Mouse (Mus musculus): Measurements from ENCODE around the gene Ddost. TPM values are rescaled to one million over a fixed set of nuclear protein-coding genes. Genes with fewer than 3 reads are reported as not detected.

Ddost gene
- total and polyA plus RNA-seq, 3 experiments = 63.3 to 159 (median 93.2) TPM

DNA sequence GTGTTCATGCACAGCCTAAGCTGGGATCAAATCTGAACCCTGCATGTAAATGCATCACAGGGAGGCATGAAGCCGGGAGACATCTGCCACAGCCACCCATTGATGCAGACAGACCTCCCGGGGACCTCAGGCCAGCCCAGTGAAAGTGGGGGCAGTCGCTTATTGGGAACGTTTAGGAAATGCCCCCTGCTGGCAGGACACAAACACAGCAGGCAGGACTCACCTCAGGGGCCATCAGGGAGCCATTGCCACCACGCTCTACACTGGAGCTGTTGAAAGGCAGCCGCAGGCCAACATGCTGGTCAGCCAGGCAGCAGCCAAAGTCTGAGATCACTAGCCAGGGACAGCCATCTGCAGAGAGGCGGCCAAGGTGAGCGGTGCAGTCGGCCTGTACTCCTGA lies 11.3 kb downstream of the Ddost start:
- Histone ChIP-seq H3K4me3 (ENCODE audit: low read depth, low read length) (no peak overlapping the region), H3K27me3 (ENCODE audit: insufficient read depth, low read length) (no peaks in the 10 kb centered on the region; the same call in 1 of the 2 replicates), H3K4me1 (ENCODE audit: insufficient read depth, low read depth, low read length) (peaks cover 14% of the 10 kb centered on the region), H3K36me3 (replicated peaks) (peaks cover 84% of the 10 kb centered on the region), H3K9me3 (replicated peaks) (no peaks in the 10 kb centered on the region)
- TF ChIP-seq TAL1 (conservative IDR thresholded peaks at IDR 0.05; ENCODE audit: low read depth, low read length) (no peak), GATA2 (IDR thresholded peaks at IDR 0.05; ENCODE audit: borderline replicate concordance, low read depth, low read length) (no peak), POLR2AphosphoS5 (IDR thresholded peaks at IDR 0.05; ENCODE audit: insufficient replicate concordance, low read depth, low read length) (no peak), GATA1 (IDR thresholded peaks at IDR 0.05; ENCODE audit: borderline replicate concordance, low read length) (no peak), CTCF (IDR thresholded peaks at IDR 0.05; ENCODE audit: low read depth, low read length) (peak; percentile 45)
- DNase-seq (ENCODE audit: low spot score) = no peak
- no peak for ATAC-seq (ENCODE audit: extremely low read depth, insufficient number of reproducible peaks, low FRiP score, poor library complexity, severe bottlenecking)

GRCm38 (mm10) chr4:138316369-138316768 lies 11.8 kb downstream of the Ddost start:
- Histone ChIP-seq H3K4me1 (ENCODE audit: insufficient read depth, low read depth, low read length) (peaks cover 16% of the 10 kb centered on the region), H3K27me3 (ENCODE audit: insufficient read depth, low read length) (peaks cover under 1% of the 10 kb centered on the region; the same call in 1 of the 2 replicates), H3K4me3 (ENCODE audit: low read depth, low read length) (no peak overlapping the region), H3K36me3 (replicated peaks) (peaks cover 78% of the 10 kb centered on the region), H3K9me3 (replicated peaks) (no peaks in the 10 kb centered on the region)
- no peak for TF ChIP-seq GATA1 (IDR thresholded peaks at IDR 0.05; ENCODE audit: borderline replicate concordance, low read length)
- no peak for TF ChIP-seq TAL1 (conservative IDR thresholded peaks at IDR 0.05; ENCODE audit: low read depth, low read length)
- no peak for TF ChIP-seq POLR2AphosphoS5 (IDR thresholded peaks at IDR 0.05; ENCODE audit: insufficient replicate concordance, low read depth, low read length)
- no peak for TF ChIP-seq GATA2 (IDR thresholded peaks at IDR 0.05; ENCODE audit: borderline replicate concordance, low read depth, low read length)
- TF ChIP-seq CTCF (IDR thresholded peaks at IDR 0.05; ENCODE audit: low read depth, low read length) = no peak
- DNase-seq (ENCODE audit: low spot score) = no peak
- no peak for ATAC-seq (ENCODE audit: extremely low read depth, insufficient number of reproducible peaks, low FRiP score, poor library complexity, severe bottlenecking)

DNA sequence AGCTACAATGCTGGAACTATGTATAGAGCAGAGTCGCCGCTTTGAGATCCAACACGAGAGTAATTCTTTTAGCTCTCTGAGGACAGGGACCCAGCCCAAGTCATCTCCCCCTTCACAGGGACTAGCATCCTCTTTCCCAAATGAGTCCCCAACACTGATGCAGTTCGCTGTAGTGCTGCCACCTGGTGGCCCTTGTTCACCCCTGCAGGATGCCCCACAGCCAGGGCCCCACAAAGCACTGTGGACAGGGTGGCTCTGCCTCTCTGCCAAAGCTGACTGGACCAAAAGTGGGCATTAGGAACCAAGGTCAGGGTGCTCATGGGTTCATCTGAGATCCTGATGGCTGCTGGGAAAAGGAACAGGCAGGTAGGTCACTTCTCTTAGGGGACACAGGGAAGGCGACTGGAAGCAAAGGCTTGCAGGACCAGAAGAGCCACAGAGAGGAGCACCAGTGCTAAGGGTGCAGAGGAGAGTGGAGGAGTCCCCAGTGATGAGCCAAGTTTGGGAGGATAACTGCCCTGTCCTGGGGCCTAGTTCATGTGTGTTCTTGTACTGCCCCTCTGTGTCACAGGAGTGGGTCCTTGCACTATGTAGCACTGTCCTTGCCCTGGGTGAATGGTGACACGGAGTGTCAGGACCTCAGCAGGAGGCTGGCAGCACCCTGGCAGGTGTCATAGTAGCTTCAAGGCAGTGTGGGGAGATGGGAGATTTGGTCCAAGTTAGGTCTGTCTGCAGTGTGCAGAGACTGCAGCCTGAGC lies 14.2 kb downstream of the Ddost start:
- ATAC-seq (ENCODE audit: extremely low read depth, insufficient number of reproducible peaks, low FRiP score, poor library complexity, severe bottlenecking) (peak; percentile 57; the same call in 1 of the 2 replicates), DNase-seq (ENCODE audit: low spot score) (peak; percentile 53)
- no peaks in the 10 kb centered on the region for H3K9me3 ChIP-seq (replicated peaks)
- peaks cover 16% of the 10 kb centered on the region for H3K4me1 ChIP-seq (ENCODE audit: insufficient read depth, low read depth, low read length)
- H3K27me3 ChIP-seq (ENCODE audit: insufficient read depth, low read length) = peaks cover 4% of the 10 kb centered on the region; the same call in 1 of the 2 replicates
- no peak overlapping the region for H3K4me3 ChIP-seq (ENCODE audit: low read depth, low read length)
- TF ChIP-seq GATA2 (IDR thresholded peaks at IDR 0.05; ENCODE audit: borderline replicate concordance, low read depth, low read length) = no peak
- no peak for TF ChIP-seq GATA1 (IDR thresholded peaks at IDR 0.05; ENCODE audit: borderline replicate concordance, low read length)
- peak; percentile 73 for TF ChIP-seq CTCF (IDR thresholded peaks at IDR 0.05; ENCODE audit: low read depth, low read length)
- no peak for TF ChIP-seq TAL1 (conservative IDR thresholded peaks at IDR 0.05; ENCODE audit: low read depth, low read length)
- TF ChIP-seq POLR2AphosphoS5 (IDR thresholded peaks at IDR 0.05; ENCODE audit: insufficient replicate concordance, low read depth, low read length) = no peak
- H3K36me3 ChIP-seq (replicated peaks) = peaks cover 55% of the 10 kb centered on the region

- ATAC-seq (ENCODE audit: extremely low read depth, insufficient number of reproducible peaks, low FRiP score, poor library complexity, severe bottlenecking) (peak; percentile 38), DNase-seq (ENCODE audit: low spot score) (peak; percentile 65)
- H3K4me3 ChIP-seq (ENCODE audit: low read depth, low read length) = no peak overlapping the region
- H3K9me3 ChIP-seq (replicated peaks) = no peaks in the 10 kb centered on the region
- TF ChIP-seq CTCF (IDR thresholded peaks at IDR 0.05; ENCODE audit: low read depth, low read length) (peak; percentile 99), POLR2AphosphoS5 (IDR thresholded peaks at IDR 0.05; ENCODE audit: insufficient replicate concordance, low read depth, low read length) (no peak), TAL1 (conservative IDR thresholded peaks at IDR 0.05; ENCODE audit: low read depth, low read length) (no peak)
- H3K4me1 ChIP-seq (ENCODE audit: insufficient read depth, low read depth, low read length) = peaks cover 16% of the 10 kb centered on the region
- peaks cover 4% of the 10 kb centered on the region for H3K27me3 ChIP-seq (ENCODE audit: insufficient read depth, low read length)
- H3K36me3 ChIP-seq (replicated peaks) = peaks cover 47% of the 10 kb centered on the region
These were observed 15.0 kb downstream of the Ddost start for GRCm38 (mm10) chr4:138319508-138319907.

- ATAC-seq (ENCODE audit: extremely low read depth, insufficient number of reproducible peaks, low FRiP score, poor library complexity, severe bottlenecking) = no peak
- no peak for DNase-seq (ENCODE audit: low spot score)
- no peak overlapping the region for H3K4me3 ChIP-seq (ENCODE audit: low read depth, low read length)
- H3K9me3 ChIP-seq (replicated peaks) = no peaks in the 10 kb centered on the region
- no peak for TF ChIP-seq GATA2 (IDR thresholded peaks at IDR 0.05; ENCODE audit: borderline replicate concordance, low read depth, low read length)
- no peak for TF ChIP-seq POLR2AphosphoS5 (IDR thresholded peaks at IDR 0.05; ENCODE audit: insufficient replicate concordance, low read depth, low read length)
- TF ChIP-seq CTCF (IDR thresholded peaks at IDR 0.05; ENCODE audit: low read depth, low read length) = no peak
- no peak for TF ChIP-seq TAL1 (conservative IDR thresholded peaks at IDR 0.05; ENCODE audit: low read depth, low read length)
- no peak for TF ChIP-seq GATA1 (IDR thresholded peaks at IDR 0.05; ENCODE audit: borderline replicate concordance, low read length)
- peaks cover 4% of the 10 kb centered on the region for H3K27me3 ChIP-seq (ENCODE audit: insufficient read depth, low read length)
- H3K36me3 ChIP-seq (replicated peaks) = peaks cover 35% of the 10 kb centered on the region
- H3K4me1 ChIP-seq (ENCODE audit: insufficient read depth, low read depth, low read length) = peaks cover 21% of the 10 kb centered on the region
These were observed 16.2 kb downstream of the Ddost start for GRCm38 (mm10) chr4:138320711-138321110.

GRCm38 (mm10) chr4:138321488-138321887 lies 17.0 kb downstream of the Ddost start:
- DNase-seq (ENCODE audit: low spot score) = no peak
- ATAC-seq (ENCODE audit: extremely low read depth, insufficient number of reproducible peaks, low FRiP score, poor library complexity, severe bottlenecking) = no peak
- H3K27me3 ChIP-seq (ENCODE audit: insufficient read depth, low read length) = peaks cover 4% of the 10 kb centered on the region
- TF ChIP-seq GATA1 (IDR thresholded peaks at IDR 0.05; ENCODE audit: borderline replicate concordance, low read length) (no peak), CTCF (IDR thresholded peaks at IDR 0.05; ENCODE audit: low read depth, low read length) (no peak), POLR2AphosphoS5 (IDR thresholded peaks at IDR 0.05; ENCODE audit: insufficient replicate concordance, low read depth, low read length) (no peak), TAL1 (conservative IDR thresholded peaks at IDR 0.05; ENCODE audit: low read depth, low read length) (no peak), GATA2 (IDR thresholded peaks at IDR 0.05; ENCODE audit: borderline replicate concordance, low read depth, low read length) (no peak)
- H3K9me3 ChIP-seq (replicated peaks) = no peaks in the 10 kb centered on the region
- peaks cover 30% of the 10 kb centered on the region for H3K36me3 ChIP-seq (replicated peaks)
- H3K4me3 ChIP-seq (ENCODE audit: low read depth, low read length) = no peak overlapping the region
- peaks cover 25% of the 10 kb centered on the region for H3K4me1 ChIP-seq (ENCODE audit: insufficient read depth, low read depth, low read length)
